Mouse (Mus musculus) 3134 (cell line): ENCODE measurements around the gene Nol12.

Experiments used
- DNase-seq: peaks from one replicate; pipeline ENCODE4 v3.0.0-alpha.2; 2011; ENCODE audit warnings: low spot score; ENCODE audit not compliant: insufficient read length; ENCODE audit errors: extremely low read depth

Gene Nol12

GRCm38 (mm10) chr15:78934784-78935320, at the start of gene Nol12:
Nol12 (plus strand) TSS chr15:78934933.
- DNase-seq = peak; percentile 90

- no peak for DNase-seq
Observed at GRCm38 (mm10) chr15:78889401-78889853, 45.3 kb upstream of the Nol12 start.

- DNase-seq = no peak
Observed at GRCm38 (mm10) chr15:78892440-78892839, 42.3 kb upstream of the Nol12 start.

DNA sequence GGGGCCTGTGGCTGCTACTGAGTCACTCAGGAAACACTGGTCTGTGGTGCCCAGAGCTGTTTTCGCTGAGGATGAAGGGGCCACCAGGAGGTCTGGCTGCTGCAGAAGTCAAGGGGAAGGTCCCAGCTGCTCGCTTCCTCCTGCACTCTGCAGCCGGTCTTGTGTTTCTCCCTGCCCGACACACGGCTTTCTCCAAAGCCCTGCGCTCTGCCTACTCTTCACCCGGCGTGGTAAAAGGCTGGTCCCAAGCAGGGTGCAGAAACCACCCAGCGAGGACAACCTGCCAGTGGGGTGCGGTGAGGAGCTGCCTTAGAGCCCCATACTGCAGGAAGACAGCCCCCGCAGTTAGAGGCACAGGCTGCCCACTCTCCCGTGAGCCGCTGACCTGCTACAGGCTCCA, 40.0 kb upstream of the Nol12 start:
- no peak for DNase-seq

DNA sequence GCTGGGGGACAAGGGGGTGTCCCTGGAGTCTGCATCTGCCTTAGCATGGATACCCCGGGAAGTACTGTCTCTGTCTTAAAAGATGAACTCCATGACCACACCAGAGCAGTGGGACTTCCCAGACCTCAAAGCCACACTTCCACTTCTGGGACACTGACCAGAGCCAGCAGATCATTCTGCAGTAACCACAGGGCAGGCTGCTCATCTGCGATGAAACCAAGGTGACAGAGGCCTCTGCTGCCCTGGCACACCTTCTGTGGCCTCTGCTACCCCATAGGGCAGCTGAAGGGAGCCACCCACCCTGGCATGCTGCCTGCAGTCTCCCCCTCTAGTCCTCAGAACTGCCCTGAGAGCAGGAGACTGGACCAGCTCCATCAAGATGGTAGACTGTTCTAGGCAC, 39.0 kb upstream of the Nol12 start:
- no peak for DNase-seq

GRCm38 (mm10) chr15:78896149-78896548, 38.6 kb upstream of the Nol12 start:
- peak; percentile 67 for DNase-seq

- DNase-seq = no peak
Observed at GRCm38 (mm10) chr15:78897488-78897887, 37.2 kb upstream of the Nol12 start.

DNA sequence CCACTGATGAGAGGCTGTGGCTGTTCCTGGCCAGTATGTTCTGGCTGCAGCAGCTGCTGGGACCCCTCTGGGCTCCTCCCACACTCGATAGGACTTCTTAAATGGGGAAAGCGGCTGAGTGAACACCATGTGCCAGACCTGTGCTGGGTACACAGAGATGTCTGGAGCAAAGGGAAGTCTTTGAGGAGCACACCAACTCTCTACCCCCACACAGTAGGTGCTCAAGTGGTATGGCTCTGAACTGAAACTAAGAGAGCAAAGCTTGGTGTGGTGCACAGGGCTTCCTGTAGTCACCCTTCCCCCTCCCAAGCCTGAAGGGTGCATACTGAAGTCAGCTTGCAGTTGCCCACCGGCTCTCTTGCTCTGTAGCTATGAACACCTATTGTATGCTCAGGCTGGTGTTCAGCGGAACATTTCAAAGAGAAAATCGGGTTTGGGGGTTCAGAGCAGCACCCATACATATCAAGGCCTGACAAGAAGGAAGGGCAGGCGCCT, 36.2 kb upstream of the Nol12 start:
- DNase-seq = no peak

DNA sequence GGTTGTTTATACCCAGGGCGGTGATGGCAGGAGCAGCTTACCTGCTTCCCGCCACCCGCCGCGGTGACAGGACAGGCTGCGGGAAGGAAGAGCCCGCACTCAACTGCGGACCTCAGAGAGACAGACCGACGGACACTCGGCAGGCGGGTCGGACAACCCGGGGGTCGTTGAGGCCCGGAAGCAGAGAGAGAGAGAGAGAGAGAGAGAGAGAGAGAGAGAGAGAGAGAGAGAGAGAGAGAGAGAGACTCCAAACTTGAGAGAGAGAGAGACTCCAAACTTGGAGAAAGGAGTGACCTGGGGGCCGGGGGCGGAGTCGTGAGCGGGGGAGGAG, 35.4 kb upstream of the Nol12 start, which contains the start of gene Gm49510:
Gene Gm49510 (plus strand): TSS at position 259 of the 331 bp plus-strand sequence.
- no peak for DNase-seq

DNA sequence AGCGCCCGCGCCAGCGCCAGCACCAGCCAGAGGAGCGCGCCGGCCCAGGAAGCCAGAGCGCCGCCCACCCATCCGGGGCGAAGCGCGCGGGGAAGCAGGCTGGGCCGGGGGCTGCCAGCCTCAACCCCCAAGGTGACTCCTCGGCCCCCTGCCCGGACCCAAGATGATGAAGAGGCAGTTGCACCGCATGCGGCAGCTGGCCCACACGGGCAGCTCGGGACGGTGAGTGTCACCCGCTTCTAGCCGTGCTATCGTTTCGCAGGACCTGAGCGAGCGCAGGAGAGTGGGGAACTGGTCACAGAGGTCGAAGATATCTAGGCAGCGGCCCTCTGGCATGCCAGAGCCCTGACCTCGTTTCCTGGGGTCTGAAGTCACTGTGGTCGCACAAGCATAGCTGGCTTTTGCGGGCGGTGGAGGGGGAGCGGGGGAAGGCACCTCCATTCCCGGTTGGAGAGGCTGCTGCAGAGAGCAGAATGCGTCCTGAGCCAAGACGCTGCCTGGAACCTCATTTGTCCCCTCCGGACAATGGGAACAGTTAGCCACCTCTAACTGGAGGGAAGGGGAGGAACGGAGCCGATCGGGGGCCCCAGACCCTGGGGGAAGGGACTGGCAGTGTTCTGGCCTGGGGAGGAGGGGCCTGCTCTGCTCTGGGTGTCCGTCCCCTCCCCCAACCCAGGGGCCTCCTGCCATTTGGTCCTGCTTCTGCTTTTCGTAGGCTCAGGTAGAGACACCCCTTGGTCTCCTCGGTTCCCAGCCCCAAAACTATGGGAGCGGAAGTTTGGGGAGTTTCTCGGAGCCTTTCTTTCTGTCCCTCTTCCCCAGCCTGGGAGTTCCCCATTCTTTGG, 34.8 kb upstream of the Nol12 start, which contains the start of gene Sh3bp1:
Gene Sh3bp1 (plus strand): TSS at position 29 of the 845 bp plus-strand sequence.
- peak; percentile 82 for DNase-seq

GRCm38 (mm10) chr15:78900585-78901421, 33.9 kb upstream of the Nol12 start:
- DNase-seq = peak; percentile 61

DNA sequence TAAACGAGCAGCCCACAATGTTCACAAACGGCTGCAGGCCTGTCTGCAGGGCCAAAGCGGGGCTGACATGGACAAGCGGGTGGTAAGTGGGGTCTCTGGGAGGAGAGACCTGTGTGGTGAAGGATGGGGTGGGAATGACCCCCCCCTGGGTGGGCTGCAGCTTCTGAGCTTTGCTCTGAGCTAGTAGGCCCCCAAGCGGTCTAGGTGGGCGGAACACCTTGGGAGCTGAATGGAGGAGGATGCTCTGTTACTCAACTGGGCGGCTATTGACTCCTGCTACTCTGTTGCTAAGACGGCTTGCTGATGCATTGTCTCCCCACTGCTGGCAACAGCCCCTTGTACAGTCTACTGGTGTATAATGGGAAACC, 33.3 kb upstream of the Nol12 start:
- no peak for DNase-seq

GRCm38 (mm10) chr15:78903243-78903642, 31.5 kb upstream of the Nol12 start:
- DNase-seq = peak; percentile 63

- DNase-seq = no peak
Observed at GRCm38 (mm10) chr15:78908399-78908798, 26.3 kb upstream of the Nol12 start.

DNA sequence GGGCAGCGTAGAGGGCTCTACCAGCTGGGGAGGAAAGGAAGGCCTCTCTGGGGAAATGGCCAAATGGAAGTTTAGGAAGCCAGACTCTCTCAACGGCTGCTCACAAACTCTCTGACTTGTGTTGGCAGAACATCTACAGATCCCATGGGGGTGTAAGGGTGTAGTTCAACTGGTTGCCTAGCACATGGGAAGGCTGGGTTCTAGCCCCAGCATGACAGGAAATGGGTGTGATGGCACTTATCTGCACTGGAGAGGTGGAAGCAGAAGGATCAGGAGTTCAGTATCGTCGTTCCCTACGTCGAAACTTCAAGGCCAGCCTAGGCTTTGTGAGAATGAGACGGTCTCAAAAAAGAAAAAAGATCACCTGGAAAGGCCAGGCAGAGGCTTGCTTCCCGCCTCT, 25.8 kb upstream of the Nol12 start:
- DNase-seq = no peak

DNA sequence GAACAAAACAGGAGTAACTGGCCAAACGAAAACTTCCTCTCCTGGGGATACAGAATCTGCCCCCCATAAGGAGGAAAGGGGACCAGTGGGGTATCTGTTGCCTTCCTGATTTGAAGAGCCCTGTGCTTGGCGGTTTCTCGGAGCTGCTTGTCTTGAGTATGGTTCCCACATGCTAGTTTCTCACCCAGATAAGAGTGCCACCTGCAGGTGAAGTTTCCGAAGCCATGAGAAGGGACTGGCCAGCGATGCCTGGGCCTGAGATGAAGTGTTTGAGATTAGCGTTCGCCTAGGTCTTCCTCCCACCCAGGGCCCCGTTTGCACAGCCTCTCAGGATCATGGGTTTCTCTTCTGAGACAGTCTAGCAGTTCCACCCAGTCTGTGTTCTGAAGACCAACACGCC, 22.7 kb upstream of the Nol12 start:
- no peak for DNase-seq

DNA sequence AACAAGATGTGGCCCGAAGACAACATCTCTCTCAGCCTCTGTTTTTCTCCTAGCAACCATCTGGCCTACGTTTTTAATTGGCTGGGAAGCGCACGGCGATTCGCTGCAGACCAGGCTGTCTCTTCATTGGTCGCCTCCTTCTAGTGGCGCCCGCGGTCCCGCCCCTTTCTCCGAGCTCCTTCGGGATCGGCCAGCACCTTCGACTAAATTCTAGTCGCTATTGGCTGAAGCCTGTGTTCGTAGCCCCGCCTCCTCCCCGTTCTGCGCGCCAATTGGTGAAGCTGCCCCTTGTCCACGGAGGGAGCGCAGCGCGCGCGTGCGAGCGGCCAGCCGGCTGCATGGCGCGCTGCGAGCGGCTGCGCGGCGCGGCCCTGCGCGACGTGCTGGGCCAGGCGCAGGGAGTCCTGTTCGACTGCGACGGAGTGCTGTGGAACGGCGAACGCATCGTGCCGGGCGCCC, 21.1 kb upstream of the Nol12 start, which contains the start of gene Pdxp:
Gene Pdxp (plus strand): TSS at position 288 of the 459 bp plus-strand sequence.
- no peak for DNase-seq

DNA sequence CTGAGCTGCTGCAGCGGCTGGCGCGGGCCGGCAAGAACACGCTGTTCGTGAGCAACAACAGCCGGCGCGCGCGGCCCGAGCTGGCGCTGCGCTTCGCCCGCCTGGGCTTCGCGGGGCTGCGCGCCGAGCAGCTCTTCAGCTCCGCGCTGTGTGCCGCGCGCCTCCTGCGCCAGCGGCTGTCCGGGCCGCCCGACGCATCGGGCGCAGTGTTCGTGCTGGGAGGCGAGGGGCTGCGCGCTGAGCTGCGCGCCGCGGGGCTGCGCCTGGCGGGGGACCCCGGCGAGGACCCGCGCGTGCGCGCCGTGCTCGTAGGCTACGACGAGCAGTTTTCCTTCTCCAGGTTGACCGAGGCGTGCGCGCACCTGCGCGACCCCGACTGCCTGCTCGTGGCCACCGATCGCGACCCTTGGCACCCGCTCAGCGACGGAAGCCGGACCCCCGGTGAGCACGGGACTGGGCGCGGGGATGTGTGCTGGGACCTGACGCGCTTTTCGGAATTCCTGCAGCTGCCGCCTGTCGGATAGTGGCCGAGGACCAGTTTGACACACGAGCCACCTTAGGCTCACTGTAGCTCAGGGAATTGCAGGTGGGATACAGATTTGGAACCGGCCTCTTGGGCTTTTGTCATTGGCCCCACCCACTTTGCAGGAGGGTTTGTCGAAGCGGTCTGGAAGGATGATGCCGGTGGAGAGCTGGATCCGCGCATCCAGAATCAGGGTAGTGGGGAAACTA, 20.5 kb upstream of the Nol12 start:
- no peak for DNase-seq

GRCm38 (mm10) chr15:78914823-78915659, 19.7 kb upstream of the Nol12 start:
- DNase-seq = no peak

DNA sequence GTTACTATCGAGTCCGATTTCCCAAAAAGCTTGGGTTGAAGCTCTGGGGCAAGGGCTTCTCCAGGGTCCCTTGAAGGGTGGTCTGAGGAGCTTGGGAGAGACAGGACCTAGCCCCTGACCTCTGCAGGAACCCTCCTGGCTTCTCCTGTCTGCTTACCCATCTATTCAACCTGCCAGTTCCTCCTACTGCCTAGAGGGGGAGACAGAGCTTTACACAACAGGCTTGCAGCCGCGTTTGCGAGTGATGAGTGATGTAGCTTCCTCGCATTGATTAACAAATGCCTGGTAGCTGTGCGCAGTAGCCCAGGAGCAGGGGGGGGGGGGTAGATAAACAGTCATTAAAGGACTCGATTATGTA, 19.1 kb upstream of the Nol12 start:
- peak; percentile 54 for DNase-seq
